Comparison of ENCODE assay signal across 11 mouse cellular contexts in the genomic region with DNA sequence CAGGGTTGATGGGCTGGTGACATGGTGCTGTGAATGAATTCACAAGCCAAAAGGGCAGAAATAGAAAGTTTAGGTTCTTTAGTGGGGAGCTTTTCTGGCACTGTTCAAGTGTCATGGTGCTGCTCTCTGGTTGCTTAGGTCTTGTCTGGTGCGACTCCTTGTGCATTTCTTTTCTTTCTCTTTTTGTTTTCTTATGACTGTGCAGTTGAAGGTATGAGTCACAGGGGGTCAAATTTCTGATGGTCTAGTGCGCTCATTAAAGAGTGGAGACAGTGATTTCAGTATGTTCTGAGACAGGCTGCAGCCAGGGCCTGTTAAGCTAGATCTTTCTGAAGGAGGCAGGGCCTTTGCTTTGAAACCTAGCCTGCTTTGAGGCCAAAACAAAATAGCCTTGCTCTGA. TPM values are rescaled to one million over a fixed set of nuclear protein-coding genes. Genes with fewer than 3 reads are reported as not detected.
DNase-seq lines count a peak whose midpoint lies in the region; ATAC-seq lines count a peak whose summit lies in the region.
"Had no signal": no experiment of that assay in that cellular context is flagged by ENCODE, and none has a peak within 500 bp of the region (broad histone marks: within the 10 kb centered on the region; RNA-seq: fewer than 3 reads in every experiment).

No protein-coding gene starts in this region.

- H3K27me3 ChIP-seq in limb, embryonic 11.5 days (ENCODE audit: control insufficient read depth, insufficient read depth, low read length) = no peaks in the 10 kb centered on the region
- no peaks in the 10 kb centered on the region for H3K27me3 ChIP-seq in limb, embryonic 10.5 days (ENCODE audit: low read depth, poor library complexity, severe bottlenecking)
- no peaks in the 10 kb centered on the region for H3K27me3 ChIP-seq in hindbrain, embryonic 12.5 days
- H3K27me3 ChIP-seq in midbrain, embryonic 16.5 days (ENCODE audit: control insufficient read depth, insufficient read depth, low read depth, low read length) = no peaks in the 10 kb centered on the region

- ATAC-seq in limb, embryonic 11.5 days (ENCODE audit: insufficient number of reproducible peaks, low FRiP score, low TSS enrichment, low read depth) = no peak
- ATAC-seq in hindbrain, embryonic 12.5 days (ENCODE audit: low FRiP score) = no peak
- ATAC-seq in midbrain, embryonic 16.5 days = no peak

- H3K4me1 ChIP-seq in limb, embryonic 11.5 days (ENCODE audit: control insufficient read depth, insufficient read depth, low read length) = peaks cover 9% of the 10 kb centered on the region; the same call in 1 of the 2 replicates
- H3K4me1 ChIP-seq in limb, embryonic 10.5 days = peaks cover 23% of the 10 kb centered on the region
- peaks cover 22% of the 10 kb centered on the region for H3K4me1 ChIP-seq in hindbrain, embryonic 12.5 days
- peaks cover 22% of the 10 kb centered on the region for H3K4me1 ChIP-seq in midbrain, embryonic 16.5 days (ENCODE audit: control insufficient read depth, insufficient read depth, low read length)

- H3K9ac ChIP-seq in limb, embryonic 11.5 days (ENCODE audit: low read length) = no peak overlapping the region
- H3K9ac ChIP-seq in hindbrain, embryonic 12.5 days = peak overlapping the region; percentile 5; the same call in 1 of the 2 replicates
- no peak overlapping the region for H3K9ac ChIP-seq in midbrain, embryonic 16.5 days (ENCODE audit: low read depth, low read length)

- H3K4me3 ChIP-seq in limb, embryonic 11.5 days (ENCODE audit: low read depth, low read length) = no peak overlapping the region
- H3K4me3 ChIP-seq in limb, embryonic 10.5 days = no peak overlapping the region
- H3K4me3 ChIP-seq in hindbrain, embryonic 12.5 days = no peak overlapping the region
- no peak overlapping the region for H3K4me3 ChIP-seq in midbrain, embryonic 16.5 days (ENCODE audit: low read depth, low read length)

- no peak for DNase-seq in limb, embryonic 11.5 days (ENCODE audit: low spot score)
- DNase-seq in limb, embryonic 10.5 days (ENCODE audit: low spot score) = no peak
- DNase-seq in Muller cell, postnatal 12 days (ENCODE audit: inconsistent ontology term) = peak; percentile 52
- DNase-seq in spleen, postnatal 14 days (ENCODE audit: low spot score in 2 of 2) = no peak
- no peak for DNase-seq in lung, postnatal 36 days
- DNase-seq: cerebellum, postnatal 10 days; heart, postnatal 36 days; right cerebral cortex, adult 18-20 months had no signal

- peak overlapping the region; percentile 1; the same call in 1 of the 2 replicates for H3K4me2 ChIP-seq in limb, embryonic 11.5 days (ENCODE audit: low read depth, severe bottlenecking)
- peak overlapping the region; percentile 71; the same call in 1 of the 2 replicates for H3K4me2 ChIP-seq in hindbrain, embryonic 12.5 days (replicated peaks)
- peak overlapping the region; percentile 54 for H3K4me2 ChIP-seq in midbrain, embryonic 16.5 days (ENCODE audit: low read length)

- H3K36me3 ChIP-seq in limb, embryonic 11.5 days (ENCODE audit: control insufficient read depth, insufficient read depth, low read length) = no peaks in the 10 kb centered on the region
- H3K36me3 ChIP-seq in limb, embryonic 10.5 days = peaks cover 3% of the 10 kb centered on the region; the same call in 1 of the 2 replicates
- no peaks in the 10 kb centered on the region for H3K36me3 ChIP-seq in hindbrain, embryonic 12.5 days
- no peaks in the 10 kb centered on the region for H3K36me3 ChIP-seq in midbrain, embryonic 16.5 days (ENCODE audit: control insufficient read depth, insufficient read depth, low read length)

- H3K9me3 ChIP-seq in limb, embryonic 11.5 days (ENCODE audit: control insufficient read depth, low read length) = no peaks in the 10 kb centered on the region
- H3K9me3 ChIP-seq in limb, embryonic 10.5 days (replicated peaks) = no peaks in the 10 kb centered on the region
- H3K9me3 ChIP-seq in hindbrain, embryonic 12.5 days (replicated peaks) = no peaks in the 10 kb centered on the region
- H3K9me3 ChIP-seq in midbrain, embryonic 16.5 days (replicated peaks; ENCODE audit: control insufficient read depth, low read length, poor library complexity, severe bottlenecking) = no peaks in the 10 kb centered on the region
- H3K9me3 ChIP-seq: G1E had no signal

- 81% methylated on average over 2 of the region's 2 CpGs for WGBS in limb, embryonic 11.5 days
- whole genome bisulfite sequencing in limb, embryonic 10.5 days = 84% methylated on average over 2 of the region's 2 CpGs
- 83% methylated on average over 2 of the region's 2 CpGs for WGBS in hindbrain, embryonic 12.5 days
- 70% methylated on average over 2 of the region's 2 CpGs for WGBS in midbrain, embryonic 16.5 days

- no peak overlapping the region for H3K27ac ChIP-seq in limb, embryonic 11.5 days (replicated peaks; ENCODE audit: low read depth, low read length)
- H3K27ac ChIP-seq in limb, embryonic 10.5 days = no peak overlapping the region
- H3K27ac ChIP-seq in hindbrain, embryonic 12.5 days = no peak overlapping the region
- H3K27ac ChIP-seq in midbrain, embryonic 16.5 days (ENCODE audit: low read length) = no peak overlapping the region

RNA-seq across cellular contexts. Expression of a gene that starts 2.8 kb away (rescaled TPM):
- 9.2 and 11.3 TPM in 2 replicates for polyA plus RNA-seq in limb, embryonic 11.5 days (2014; fragmentation: Nextera tagmentation; extraction: Ambion mirVana)
- 8.9 and 11.3 TPM in 2 replicates for polyA plus RNA-seq in limb, embryonic 10.5 days (2016; fragmentation: Nextera tagmentation; extraction: Ambion mirVana)
- polyA plus RNA-seq in hindbrain, embryonic 12.5 days (2016; fragmentation: Nextera tagmentation; extraction: Ambion mirVana) = 8.0 and 8.4 TPM in 2 replicates
- polyA plus RNA-seq in midbrain, embryonic 16.5 days (2015; fragmentation: Nextera tagmentation; extraction: Ambion mirVana) = 4.5 and 5.0 TPM in 2 replicates

Comparison
In these comparisons a context has a peak if more than half of its experiments do, and no peak if none do; other contexts are left out.
1. H3K4me2 ChIP-seq: peak in every context shown above with its lines; median percentile 71 in hindbrain, embryonic 12.5 days; 54 in midbrain, embryonic 16.5 days; 1 in limb, embryonic 11.5 days.